Mouse (Mus musculus): ENCODE data around the gene Ddx59. TPM values are rescaled to one million over a fixed set of nuclear protein-coding genes. Genes with fewer than 3 reads are reported as not detected.

Ddx59 gene
- polyA plus RNA-seq, 1 experiment from 2014 or later: 20.1 TPM

Other genes with a start within 250 kb of the Ddx59 start
- gene Mroh3, start 202.4 kb upstream of the Ddx59 start, polyA plus RNA-seq (2015; fragmentation: Nextera tagmentation; extraction: Ambion mirVana): 0.17 TPM in 1 of 2 replicates, not detected in the other
- 18.8 and 21.1 TPM in 2 replicates for gene Inava, start 181.0 kb upstream of the Ddx59 start, polyA plus RNA-seq (2015; fragmentation: Nextera tagmentation; extraction: Ambion mirVana)
- not detected in 2 replicates for gene Gpr25, start 154.4 kb upstream of the Ddx59 start, polyA plus RNA-seq (2015; fragmentation: Nextera tagmentation; extraction: Ambion mirVana)
- 9.9 and 10.1 TPM in 2 replicates for gene Camsap2, start 69.2 kb upstream of the Ddx59 start, polyA plus RNA-seq (2015; fragmentation: Nextera tagmentation; extraction: Ambion mirVana)
- gene Kif14, start 51.1 kb downstream of the Ddx59 start, polyA plus RNA-seq (2015; fragmentation: Nextera tagmentation; extraction: Ambion mirVana): 5.8 and 6.5 TPM in 2 replicates
- 26.2 and 27.3 TPM in 2 replicates for gene Zfp281, start 209.6 kb downstream of the Ddx59 start, polyA plus RNA-seq (2015; fragmentation: Nextera tagmentation; extraction: Ambion mirVana)